Comparison of ENCODE assay signal across 31 mouse cellular contexts in genomic region chr11:45635896-45636295, GRCm38 (mm10).
"Had no signal": no experiment of that assay in that cellular context is flagged by ENCODE, and none has a peak within 500 bp of the region (broad histone marks: within the 10 kb centered on the region; RNA-seq: fewer than 3 reads in every experiment).

No protein-coding gene starts in this region.

- DNase-seq: left cerebral cortex, postnatal 4 days; liver; liver, embryonic 13.5 days; lung, adult 18-20 months; lung, adult 2 months; lung, embryonic 14.5 days; lung, postnatal 10 days; lung, postnatal 14 days; lung, postnatal 36 days; lung, postnatal 4 days; midbrain, embryonic 14.5 days had no signal

- H3K9ac ChIP-seq: limb, embryonic 12.5 days; limb, embryonic 13.5 days; limb, embryonic 15.5 days; liver, embryonic 13.5 days; liver, embryonic 14.5 days; liver, embryonic 15.5 days; liver, postnatal 0 days; lung, embryonic 14.5 days; lung, embryonic 15.5 days; midbrain, embryonic 12.5 days; midbrain, embryonic 13.5 days; midbrain, embryonic 15.5 days; neural tube, embryonic 12.5 days; neural tube, embryonic 13.5 days had no signal

- H3K4me2 ChIP-seq: limb, embryonic 12.5 days; limb, embryonic 13.5 days; limb, embryonic 15.5 days; liver, embryonic 13.5 days; liver, embryonic 15.5 days; lung, embryonic 14.5 days; lung, embryonic 15.5 days; midbrain, embryonic 11.5 days; midbrain, embryonic 12.5 days; midbrain, embryonic 13.5 days; midbrain, embryonic 15.5 days; neural tube, embryonic 12.5 days; neural tube, embryonic 13.5 days had no signal

- H3K36me3 ChIP-seq: limb, embryonic 10.5 days; limb, embryonic 12.5 days; limb, embryonic 13.5 days; limb, embryonic 15.5 days; liver, embryonic 13.5 days; liver, embryonic 15.5 days; lung, embryonic 15.5 days; midbrain, embryonic 10.5 days; midbrain, embryonic 12.5 days; midbrain, embryonic 13.5 days; midbrain, embryonic 15.5 days; neural tube, embryonic 12.5 days; neural tube, embryonic 13.5 days had no signal

- H3K4me1 ChIP-seq: limb, embryonic 15.5 days; liver, embryonic 15.5 days; lung, embryonic 15.5 days; megakaryocyte, embryonic 14.5 days; midbrain, embryonic 10.5 days; midbrain, embryonic 12.5 days; midbrain, embryonic 13.5 days; midbrain, embryonic 15.5 days; neural tube, embryonic 12.5 days had no signal

- H3K9me3 ChIP-seq: limb, embryonic 10.5 days; limb, embryonic 12.5 days; limb, embryonic 13.5 days; limb, embryonic 15.5 days; liver, embryonic 13.5 days; liver, embryonic 15.5 days; lung, embryonic 15.5 days; midbrain, embryonic 10.5 days; midbrain, embryonic 12.5 days; midbrain, embryonic 13.5 days; midbrain, embryonic 15.5 days; neural tube, embryonic 12.5 days; neural tube, embryonic 13.5 days had no signal

- H3K27ac ChIP-seq: limb, embryonic 10.5 days; limb, embryonic 12.5 days; limb, embryonic 13.5 days; limb, embryonic 15.5 days; liver, embryonic 13.5 days; liver, embryonic 14.5 days; liver, embryonic 15.5 days; lung, embryonic 15.5 days; macrophage; midbrain, embryonic 10.5 days; midbrain, embryonic 12.5 days; midbrain, embryonic 13.5 days; midbrain, embryonic 15.5 days; neural tube, embryonic 12.5 days; neural tube, embryonic 13.5 days had no signal

- H3K4me3 ChIP-seq: limb, embryonic 10.5 days; limb, embryonic 12.5 days; limb, embryonic 13.5 days; limb, embryonic 15.5 days; liver, embryonic 13.5 days; liver, embryonic 15.5 days; lung, embryonic 15.5 days; megakaryocyte, embryonic 14.5 days; midbrain, embryonic 10.5 days; midbrain, embryonic 12.5 days; midbrain, embryonic 13.5 days; midbrain, embryonic 15.5 days; myocyte; neural tube, embryonic 12.5 days; neural tube, embryonic 13.5 days had no signal

- H3K27me3 ChIP-seq: limb, embryonic 12.5 days; limb, embryonic 13.5 days; limb, embryonic 15.5 days; liver, embryonic 13.5 days; liver, embryonic 15.5 days; lung, embryonic 15.5 days; midbrain, embryonic 12.5 days; midbrain, embryonic 13.5 days; midbrain, embryonic 15.5 days; neural tube, embryonic 12.5 days; neural tube, embryonic 13.5 days had no signal

- ATAC-seq: liver, postnatal 0 days; lung, postnatal 0 days; midbrain, embryonic 13.5 days; midbrain, embryonic 15.5 days; midbrain, embryonic 16.5 days had no signal
